Mouse (Mus musculus) bone marrow macrophage, adult 2 months (primary cell): Measurements from ENCODE around the gene Abce1.

Experiments used
- CTCF ChIP-seq: IDR thresholded peaks from 2 replicates; pipeline ENCODE4 v1.5.1; 2012; ENCODE audit warnings: low read depth, mild to moderate bottlenecking, low read length, moderate library complexity
- POLR2A ChIP-seq: IDR thresholded peaks from 2 replicates; pipeline ENCODE4 v1.6.1; 2012; ENCODE audit warnings: mild to moderate bottlenecking, low read depth, low read length, borderline replicate concordance

GRCm38 (mm10) chr8:79649569-79649968 is 62.0 kb downstream of the Abce1 start:
- TF ChIP-seq POLR2A: no peak
- no peak for TF ChIP-seq CTCF
